16 mouse cellular contexts compared by ENCODE assay signal in genomic region chr17:31569756-31570155, GRCm38 (mm10).
"Had no signal": no experiment of that assay in that cellular context is flagged by ENCODE, and none has a peak within 500 bp of the region (broad histone marks: within the 10 kb centered on the region; RNA-seq: fewer than 3 reads in every experiment).

No protein-coding gene starts in this region.

- DNase-seq: kidney, adult 18-20 months; layer of hippocampus, adult 9-11 months; thymus, adult 2 months had no signal

- H3K9ac ChIP-seq: intestine, embryonic 15.5 days; limb, embryonic 12.5 days; limb, embryonic 15.5 days; liver, embryonic 14.5 days; liver, postnatal 0 days; lung, embryonic 14.5 days; midbrain, embryonic 13.5 days; neural tube, embryonic 12.5 days; neural tube, embryonic 15.5 days had no signal

- ATAC-seq: liver, postnatal 0 days had no signal

- H3K4me2 ChIP-seq: intestine, embryonic 15.5 days; limb, embryonic 12.5 days; limb, embryonic 15.5 days; liver, embryonic 11.5 days; lung, embryonic 14.5 days; neural tube, embryonic 12.5 days had no signal

- H3K36me3 ChIP-seq: intestine, embryonic 15.5 days; limb, embryonic 15.5 days; midbrain, embryonic 13.5 days; neural tube, embryonic 12.5 days; neural tube, embryonic 15.5 days had no signal

- H3K4me3 ChIP-seq: intestine, embryonic 15.5 days; layer of hippocampus, adult 2 months; limb, embryonic 12.5 days; limb, embryonic 15.5 days; midbrain, embryonic 13.5 days; neural tube, embryonic 12.5 days; neural tube, embryonic 15.5 days had no signal

- H3K27ac ChIP-seq: intestine, embryonic 15.5 days; layer of hippocampus, adult 2 months; limb, embryonic 15.5 days; liver, embryonic 14.5 days; macrophage; midbrain, embryonic 13.5 days; neural tube, embryonic 12.5 days; neural tube, embryonic 15.5 days; stomach, postnatal 0 days had no signal

- H3K27me3 ChIP-seq: intestine, embryonic 15.5 days; limb, embryonic 12.5 days; limb, embryonic 15.5 days; midbrain, embryonic 13.5 days; neural tube, embryonic 12.5 days; neural tube, embryonic 15.5 days had no signal

- H3K9me3 ChIP-seq: intestine, embryonic 15.5 days; limb, embryonic 12.5 days; limb, embryonic 15.5 days; midbrain, embryonic 13.5 days; neural tube, embryonic 12.5 days; neural tube, embryonic 15.5 days had no signal
